Mouse (Mus musculus): ENCODE measurements at regions not wholly inside any gene's neighbourhood (a gene's known extent, or its start where the extent isn't known, plus 50 kb on each side); places are given as distances from the start of the nearest gene placed in this dataset.
A peak's percentile ranks its signal among the peaks of the same experiment; 100 is the strongest.

DNA sequence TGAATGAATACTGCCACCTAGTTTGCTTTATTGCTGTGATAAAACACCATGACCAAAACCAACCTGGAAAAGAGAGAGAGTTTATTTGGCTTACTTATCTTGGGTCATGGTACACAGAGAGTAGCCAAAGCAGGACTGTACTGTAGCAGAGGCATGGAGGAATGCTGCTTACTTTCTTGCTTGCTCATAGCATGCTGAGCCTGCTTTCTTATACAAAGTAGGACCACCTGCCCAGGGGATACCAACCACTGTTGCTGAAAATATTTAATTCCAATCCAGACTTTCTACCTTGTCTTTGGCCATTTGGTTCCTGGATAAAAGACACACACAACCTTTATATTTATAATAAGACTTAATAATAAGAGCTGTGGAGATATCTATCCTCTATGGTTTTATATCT is 142.2 kb upstream of the Cdkn2b start:
- Histone ChIP-seq H3K4me3 (ENCODE audit: low read depth, low read length) (no peak overlapping the region), H3K27me3 (ENCODE audit: control insufficient read depth, insufficient read depth, low read length) (no peaks in the 10 kb centered on the region), H3K36me3 (ENCODE audit: control insufficient read depth, insufficient read depth, low read length) (no peaks in the 10 kb centered on the region), H3K27ac (replicated peaks) (no peak overlapping the region), H3K9ac (ENCODE audit: low read length) (no peak overlapping the region), H3K4me2 (replicated peaks; ENCODE audit: low read depth) (no peak overlapping the region), H3K4me1 (replicated peaks; ENCODE audit: control insufficient read depth, insufficient read depth) (no peaks in the 10 kb centered on the region), H3K9me3 (ENCODE audit: control insufficient read depth, low read length) (no peaks in the 10 kb centered on the region)
- TF ChIP-seq CTCF (IDR thresholded peaks at IDR 0.05; ENCODE audit: low read depth) (no peak), EP300 (optimal IDR thresholded peaks at IDR 0.05) (no peak)
- DNase-seq (ENCODE audit: low spot score) (no peak), ATAC-seq (ENCODE audit: low FRiP score, low TSS enrichment) (no peak)

DNA sequence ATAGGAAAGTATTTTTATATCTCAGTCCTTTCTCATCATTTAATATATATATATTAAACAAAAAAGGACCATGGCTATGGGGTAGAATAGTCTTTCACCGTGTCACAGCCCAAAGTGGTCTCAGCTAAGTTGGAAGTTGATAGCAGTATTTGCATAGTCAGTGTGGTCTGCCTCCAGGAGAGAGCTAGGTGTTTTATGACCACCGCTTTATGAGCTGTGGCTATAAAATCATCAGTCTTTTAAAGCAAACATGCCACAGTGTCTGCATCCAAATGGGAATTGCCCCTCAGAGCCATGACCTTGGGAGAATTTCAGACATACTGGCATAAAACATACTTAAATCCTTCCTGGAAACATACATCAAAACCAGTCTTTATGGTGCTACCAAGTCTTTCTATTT is 140.9 kb upstream of the Cdkn2b start:
- H3K36me3 ChIP-seq (ENCODE audit: control insufficient read depth, insufficient read depth, low read length) = no peaks in the 10 kb centered on the region
- H3K27ac ChIP-seq (replicated peaks) = no peak overlapping the region
- H3K9me3 ChIP-seq (ENCODE audit: control insufficient read depth, low read length) = no peaks in the 10 kb centered on the region
- no peak overlapping the region for H3K4me3 ChIP-seq (ENCODE audit: low read depth, low read length)
- ATAC-seq (ENCODE audit: low FRiP score, low TSS enrichment) (no peak), DNase-seq (ENCODE audit: low spot score) (no peak)
- TF ChIP-seq EP300 (optimal IDR thresholded peaks at IDR 0.05) = no peak
- TF ChIP-seq CTCF (IDR thresholded peaks at IDR 0.05; ENCODE audit: low read depth) = no peak
- no peaks in the 10 kb centered on the region for H3K4me1 ChIP-seq (replicated peaks; ENCODE audit: control insufficient read depth, insufficient read depth)
- no peak overlapping the region for H3K4me2 ChIP-seq (replicated peaks; ENCODE audit: low read depth)
- WGBS = 37% methylated on average over 2 of the region's 2 CpGs
- H3K9ac ChIP-seq (ENCODE audit: low read length) = no peak overlapping the region
- no peaks in the 10 kb centered on the region for H3K27me3 ChIP-seq (ENCODE audit: control insufficient read depth, insufficient read depth, low read length)

DNA sequence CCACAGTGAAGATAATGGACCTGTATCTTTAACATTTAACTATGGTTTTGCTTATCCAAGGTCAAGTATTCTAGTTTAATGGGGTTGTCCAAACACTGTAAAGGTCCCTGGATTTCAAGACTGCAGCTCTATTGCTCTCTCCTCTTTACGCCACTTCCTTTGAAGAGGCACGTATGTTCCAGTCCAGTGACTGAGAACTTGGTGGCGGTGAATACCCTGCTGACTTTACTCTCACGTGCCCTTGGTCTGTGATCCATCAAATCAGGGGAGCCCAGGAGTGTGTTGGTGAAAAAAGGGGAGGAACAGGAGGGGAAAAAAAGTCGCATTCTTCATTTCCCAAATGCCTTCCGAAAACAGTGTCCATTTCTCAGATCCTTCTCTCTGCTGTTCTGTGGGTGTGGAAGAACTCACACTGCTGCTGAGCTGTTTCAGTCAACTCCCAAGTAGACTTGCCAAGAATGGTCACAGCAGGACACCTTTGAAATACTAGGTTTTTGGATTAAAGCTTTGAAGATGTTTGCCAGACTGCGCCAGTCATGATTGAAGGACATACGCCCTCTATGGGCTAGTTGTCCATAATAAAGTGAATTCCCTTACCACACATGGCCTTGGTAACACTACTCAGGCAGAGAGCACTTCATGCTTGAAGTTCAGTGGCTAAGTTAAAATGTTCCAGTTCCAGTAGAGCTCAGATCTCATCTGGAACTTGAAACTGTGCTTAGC is 136.1 kb upstream of the Cdkn2b start:
- Histone ChIP-seq H3K36me3 (ENCODE audit: control insufficient read depth, insufficient read depth, low read length) (no peaks in the 10 kb centered on the region), H3K4me2 (replicated peaks; ENCODE audit: low read depth) (no peak overlapping the region), H3K9ac (ENCODE audit: low read length) (no peak overlapping the region), H3K27me3 (ENCODE audit: control insufficient read depth, insufficient read depth, low read length) (no peaks in the 10 kb centered on the region), H3K4me1 (replicated peaks; ENCODE audit: control insufficient read depth, insufficient read depth) (no peaks in the 10 kb centered on the region), H3K4me3 (ENCODE audit: low read depth, low read length) (no peak overlapping the region), H3K27ac (replicated peaks) (no peak overlapping the region), H3K9me3 (ENCODE audit: control insufficient read depth, low read length) (no peaks in the 10 kb centered on the region)
- 72% methylated on average over 8 of the region's 8 CpGs for WGBS
- ATAC-seq (ENCODE audit: low FRiP score, low TSS enrichment) = no peak
- no peak for DNase-seq (ENCODE audit: low spot score)
- no peak for TF ChIP-seq EP300 (optimal IDR thresholded peaks at IDR 0.05)
- 0 out of 2 replicates have a peak, but pooled peaks have one; percentile 27 for TF ChIP-seq CTCF (IDR thresholded peaks at IDR 0.05; ENCODE audit: low read depth)

DNA sequence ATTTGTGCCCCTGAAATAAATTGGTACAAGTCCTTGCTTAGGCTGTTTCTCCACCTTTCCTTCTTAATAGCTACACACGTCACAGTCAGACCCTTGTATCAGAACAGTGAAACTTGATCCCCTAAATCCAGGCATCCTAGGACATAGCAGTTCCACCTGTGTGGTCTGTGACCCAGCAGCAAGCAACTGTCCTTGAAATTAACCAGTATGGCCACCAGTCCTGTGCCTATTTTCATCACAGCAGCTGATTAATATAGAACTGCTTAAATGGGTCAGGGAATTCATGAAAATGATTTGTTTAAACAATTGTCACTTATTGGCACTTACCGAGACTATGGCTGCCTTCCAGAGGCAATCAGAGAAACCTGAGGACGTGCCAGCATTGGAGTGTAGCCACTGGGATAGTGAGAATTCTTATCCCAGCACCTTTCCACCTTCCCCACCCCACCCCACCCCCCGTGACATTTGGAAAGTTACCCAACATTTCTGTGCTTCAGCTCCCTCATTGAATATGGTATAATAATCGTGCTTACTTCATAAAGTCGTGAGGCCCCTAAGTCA is 135.4 kb upstream of the Cdkn2b start:
- no peak for DNase-seq (ENCODE audit: low spot score)
- WGBS = 45% methylated on average over 6 of the region's 6 CpGs
- TF ChIP-seq EP300 (optimal IDR thresholded peaks at IDR 0.05) (no peak), CTCF (IDR thresholded peaks at IDR 0.05; ENCODE audit: low read depth) (no peak)

DNA sequence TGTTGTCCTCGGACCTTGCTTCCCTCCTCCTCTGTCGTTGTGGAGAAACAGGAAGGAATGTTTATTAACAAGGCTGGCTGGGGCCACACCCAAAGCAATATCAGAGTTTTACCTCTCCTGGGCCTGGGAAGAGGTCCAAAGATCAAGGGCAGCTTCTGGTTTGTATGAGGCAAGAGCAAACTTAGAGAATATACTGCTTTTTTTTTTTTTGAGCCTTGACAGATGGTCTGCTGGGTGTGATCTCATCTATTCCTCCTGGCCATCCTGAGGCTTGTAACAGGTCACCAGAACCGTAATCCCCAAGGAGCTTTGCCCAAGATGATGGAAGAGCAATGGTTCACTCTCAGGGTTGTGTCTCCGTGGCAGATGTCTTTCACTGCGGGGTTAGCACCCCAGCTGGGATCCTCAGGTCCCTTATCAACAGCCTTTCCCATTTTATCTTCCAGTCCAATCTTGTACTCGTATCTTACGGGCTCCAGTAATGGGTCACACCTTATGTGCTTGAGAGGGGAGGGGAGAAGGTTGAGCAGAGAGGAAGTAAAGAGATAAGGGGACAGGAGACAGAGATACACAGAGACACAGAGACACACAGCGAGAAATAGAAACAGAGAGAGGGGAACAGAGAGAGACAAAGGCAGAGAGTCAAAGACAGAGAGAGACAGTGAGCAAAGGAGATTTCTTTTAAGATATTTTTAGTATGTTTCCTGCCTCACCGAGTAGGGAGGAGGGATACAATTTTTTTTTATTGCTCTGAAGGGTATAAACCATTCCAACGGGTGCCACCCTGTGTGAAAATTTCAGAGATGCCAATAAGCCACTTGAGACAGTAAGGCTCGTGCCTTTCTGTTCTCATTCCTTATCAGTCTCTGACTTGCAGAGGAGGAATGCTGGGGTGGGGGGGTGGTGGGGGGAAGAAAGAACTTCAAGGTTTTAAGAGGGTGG is 134.6 kb upstream of the Cdkn2b start:
- Histone ChIP-seq H3K36me3 (ENCODE audit: control insufficient read depth, insufficient read depth, low read length) (no peaks in the 10 kb centered on the region), H3K27ac (replicated peaks) (no peak overlapping the region), H3K4me3 (ENCODE audit: low read depth, low read length) (no peak overlapping the region), H3K9me3 (ENCODE audit: control insufficient read depth, low read length) (no peaks in the 10 kb centered on the region), H3K4me1 (replicated peaks; ENCODE audit: control insufficient read depth, insufficient read depth) (no peaks in the 10 kb centered on the region), H3K27me3 (ENCODE audit: control insufficient read depth, insufficient read depth, low read length) (no peaks in the 10 kb centered on the region), H3K9ac (ENCODE audit: low read length) (no peak overlapping the region), H3K4me2 (replicated peaks; ENCODE audit: low read depth) (no peak overlapping the region)
- DNase-seq (ENCODE audit: low spot score) (peak; percentile 64), ATAC-seq (ENCODE audit: low FRiP score, low TSS enrichment) (peak; percentile 89)
- 26% methylated on average over 11 of the region's 11 CpGs for WGBS
- TF ChIP-seq EP300 (optimal IDR thresholded peaks at IDR 0.05) (no peak), CTCF (IDR thresholded peaks at IDR 0.05; ENCODE audit: low read depth) (no peak)

More for the DNA sequence above, 135.4 kb upstream of the Cdkn2b start:
- Histone ChIP-seq H3K9ac (ENCODE audit: low read length) (no peak overlapping the region), H3K4me2 (replicated peaks; ENCODE audit: low read depth) (no peak overlapping the region), H3K27ac (replicated peaks) (no peak overlapping the region), H3K9me3 (ENCODE audit: control insufficient read depth, low read length) (no peaks in the 10 kb centered on the region), H3K4me1 (replicated peaks; ENCODE audit: control insufficient read depth, insufficient read depth) (no peaks in the 10 kb centered on the region), H3K27me3 (ENCODE audit: control insufficient read depth, insufficient read depth, low read length) (no peaks in the 10 kb centered on the region), H3K36me3 (ENCODE audit: control insufficient read depth, insufficient read depth, low read length) (no peaks in the 10 kb centered on the region), H3K4me3 (ENCODE audit: low read depth, low read length) (no peak overlapping the region)
- ATAC-seq (ENCODE audit: low FRiP score, low TSS enrichment) = no peak
